Mouse (Mus musculus): Measurements from ENCODE around the gene Naa80. TPM values are rescaled to one million over a fixed set of nuclear protein-coding genes. Genes with fewer than 3 reads are reported as not detected.
A peak's percentile ranks its signal among the peaks of the same experiment; 100 is the strongest.

The Naa80 gene
- total and polyA plus RNA-seq, 2 experiments from 2014 or later, result 14.5 to 58.8 TPM

- no peak overlapping the region for H3K4me3 ChIP-seq (ENCODE audit: low read depth, low read length)
- no peak for ATAC-seq (ENCODE audit: insufficient read depth, low read depth)
- H3K9ac ChIP-seq (replicated peaks; ENCODE audit: low read depth, low read length), result no peak overlapping the region
- 70% methylated on average over 4 of the region's 4 CpGs for WGBS
- no peaks in the 10 kb centered on the region for H3K9me3 ChIP-seq (replicated peaks; ENCODE audit: control insufficient read depth, low read length)
- peak overlapping the region; percentile 83 for H3K27ac ChIP-seq (ENCODE audit: low read depth)
- no peak overlapping the region for H3K4me2 ChIP-seq (ENCODE audit: low read depth, low read length)
- H3K4me1 ChIP-seq (ENCODE audit: control insufficient read depth, insufficient read depth), result peaks cover 49% of the 10 kb centered on the region
- TF ChIP-seq CTCF (IDR thresholded peaks at IDR 0.05; ENCODE audit: low read depth) (no peak), EP300 (IDR thresholded peaks at IDR 0.05; ENCODE audit: low read depth) (no peak)
- DNase-seq (ENCODE audit: low spot score), result no peak
- peaks cover 9% of the 10 kb centered on the region for H3K36me3 ChIP-seq (replicated peaks; ENCODE audit: control insufficient read depth, insufficient read depth, low read length)
- no peaks in the 10 kb centered on the region for H3K27me3 ChIP-seq (ENCODE audit: control insufficient read depth, insufficient read depth, low read length)
These were observed 30.7 kb downstream of the Naa80 start for GRCm38 (mm10) chr9:107609433-107609830.

GRCm38 (mm10) chr9:107611456-107612190 is 32.9 kb downstream of the Naa80 start:
- H3K27ac ChIP-seq (ENCODE audit: low read depth), result peak overlapping the region; percentile 90

DNA sequence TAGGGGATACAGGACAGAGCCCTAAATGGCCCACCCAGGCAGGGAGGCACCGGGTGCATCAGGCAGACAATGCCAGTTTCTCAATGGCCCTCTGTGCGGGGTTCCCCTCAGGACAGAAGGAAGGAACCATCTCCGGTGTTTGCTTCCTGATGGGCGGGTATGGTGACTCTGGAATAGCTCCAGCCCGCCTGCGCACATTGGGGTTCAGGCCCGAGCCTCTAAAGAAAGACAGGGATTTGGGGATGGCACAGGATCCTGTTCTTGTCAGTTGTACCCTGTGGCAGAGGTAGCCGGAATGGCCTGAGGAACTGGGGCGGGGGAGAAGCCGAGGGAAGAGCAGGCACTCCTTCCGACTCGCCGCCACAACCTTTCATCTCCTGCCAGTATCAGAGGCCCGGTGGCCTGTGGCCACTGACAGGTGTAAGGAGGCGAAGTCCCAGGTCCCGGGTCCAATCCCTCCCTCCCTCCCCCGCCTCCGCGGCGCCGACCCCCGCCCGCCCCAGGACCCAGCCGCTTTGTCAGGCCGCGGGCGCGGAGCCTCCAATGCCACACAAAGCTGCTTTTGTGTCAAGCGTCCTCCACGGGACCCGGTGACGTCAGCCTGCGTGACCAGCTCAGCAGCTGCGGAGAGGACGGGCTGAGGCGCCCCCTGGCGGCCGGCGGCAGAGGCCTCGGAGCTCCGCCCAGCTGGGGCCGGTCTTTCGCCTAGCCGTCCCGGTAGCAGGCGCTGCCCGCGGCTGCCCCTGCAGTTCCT is 33.7 kb downstream of the Naa80 start:
- Histone ChIP-seq H3K36me3 (replicated peaks; ENCODE audit: control insufficient read depth, insufficient read depth, low read length) (peaks cover 37% of the 10 kb centered on the region), H3K4me2 (ENCODE audit: low read depth, low read length) (peak overlapping the region; percentile 65), H3K4me3 (ENCODE audit: low read depth, low read length) (peak overlapping the region; percentile 33), H3K9me3 (replicated peaks; ENCODE audit: control insufficient read depth, low read length) (no peaks in the 10 kb centered on the region), H3K27ac (ENCODE audit: low read depth) (peak overlapping the region; percentile 90), H3K9ac (replicated peaks; ENCODE audit: low read depth, low read length) (peak overlapping the region; percentile 58), H3K27me3 (ENCODE audit: control insufficient read depth, insufficient read depth, low read length) (no peaks in the 10 kb centered on the region), H3K4me1 (ENCODE audit: control insufficient read depth, insufficient read depth) (peaks cover 41% of the 10 kb centered on the region)
- TF ChIP-seq EP300 (IDR thresholded peaks at IDR 0.05; ENCODE audit: low read depth), result peak; percentile 94
- TF ChIP-seq CTCF (IDR thresholded peaks at IDR 0.05; ENCODE audit: low read depth), result peak; percentile 96
- WGBS, result 5% methylated on average over 40 of the region's 48 CpGs
- ATAC-seq (ENCODE audit: insufficient read depth, low read depth) (peak; percentile 88), DNase-seq (ENCODE audit: low spot score) (peak; percentile 96)

More at GRCm38 (mm10) chr9:107611456-107612190, 32.9 kb downstream of the Naa80 start:
- no peak for TF ChIP-seq EP300 (IDR thresholded peaks at IDR 0.05; ENCODE audit: low read depth)
- no peak for TF ChIP-seq CTCF (IDR thresholded peaks at IDR 0.05; ENCODE audit: low read depth)
- Histone ChIP-seq H3K9me3 (replicated peaks; ENCODE audit: control insufficient read depth, low read length) (no peaks in the 10 kb centered on the region), H3K4me2 (ENCODE audit: low read depth, low read length) (peak overlapping the region; percentile 65; the same call in 1 of the 2 replicates), H3K36me3 (replicated peaks; ENCODE audit: control insufficient read depth, insufficient read depth, low read length) (peaks cover 31% of the 10 kb centered on the region), H3K27me3 (ENCODE audit: control insufficient read depth, insufficient read depth, low read length) (no peaks in the 10 kb centered on the region), H3K9ac (replicated peaks; ENCODE audit: low read depth, low read length) (peak overlapping the region; percentile 58), H3K4me3 (ENCODE audit: low read depth, low read length) (peak overlapping the region; percentile 33; the same call in 1 of the 2 replicates), H3K4me1 (ENCODE audit: control insufficient read depth, insufficient read depth) (peaks cover 49% of the 10 kb centered on the region)
- 39% methylated on average over 6 of the region's 6 CpGs for WGBS
- no peak for ATAC-seq (ENCODE audit: insufficient read depth, low read depth)
- no peak for DNase-seq (ENCODE audit: low spot score)

- Histone ChIP-seq H3K9me3 (replicated peaks; ENCODE audit: control insufficient read depth, low read length) (no peaks in the 10 kb centered on the region), H3K4me2 (ENCODE audit: low read depth, low read length) (peak overlapping the region; percentile 65), H3K36me3 (replicated peaks; ENCODE audit: control insufficient read depth, insufficient read depth, low read length) (peaks cover 42% of the 10 kb centered on the region), H3K27ac (ENCODE audit: low read depth) (peak overlapping the region; percentile 90), H3K9ac (replicated peaks; ENCODE audit: low read depth, low read length) (0 out of 2 replicates have a peak overlapping the region, but pooled peaks have one; percentile 1), H3K27me3 (ENCODE audit: control insufficient read depth, insufficient read depth, low read length) (no peaks in the 10 kb centered on the region), H3K4me1 (ENCODE audit: control insufficient read depth, insufficient read depth) (peaks cover 39% of the 10 kb centered on the region), H3K4me3 (ENCODE audit: low read depth, low read length) (peak overlapping the region; percentile 33; the same call in 1 of the 2 replicates)
- peak; percentile 76 for DNase-seq (ENCODE audit: low spot score)
- 5% methylated on average over 12 of the region's 12 CpGs for WGBS
- peak; percentile 27 for ATAC-seq (ENCODE audit: insufficient read depth, low read depth)
- peak; percentile 7; the same call in 1 of the 2 replicates for TF ChIP-seq EP300 (IDR thresholded peaks at IDR 0.05; ENCODE audit: low read depth)
- TF ChIP-seq CTCF (IDR thresholded peaks at IDR 0.05; ENCODE audit: low read depth), result peak; percentile 35
These were observed 34.4 kb downstream of the Naa80 start for GRCm38 (mm10) chr9:107612945-107613569.

DNA sequence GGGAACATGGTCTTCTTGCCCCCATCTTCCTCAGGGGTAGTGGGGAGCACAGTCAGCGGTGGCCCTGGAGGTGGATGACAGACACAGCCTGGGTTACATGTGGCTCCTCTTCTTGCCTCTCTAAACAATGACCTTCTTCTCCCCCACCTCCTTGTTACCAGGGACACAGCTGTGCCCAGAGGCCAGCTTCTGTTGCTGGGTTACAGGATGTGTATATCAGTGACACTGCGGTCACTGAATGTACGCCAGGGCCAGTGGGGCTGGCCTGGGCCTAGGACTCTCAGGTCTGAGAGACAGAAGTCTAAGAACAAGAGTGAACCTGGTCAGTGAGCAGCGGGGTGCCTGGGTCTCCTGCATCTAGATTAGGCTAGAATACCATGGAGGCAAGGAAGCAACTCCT is 36.3 kb downstream of the Naa80 start:
- Histone ChIP-seq H3K4me2 (ENCODE audit: low read depth, low read length) (no peak overlapping the region), H3K9me3 (replicated peaks; ENCODE audit: control insufficient read depth, low read length) (no peaks in the 10 kb centered on the region), H3K27ac (ENCODE audit: low read depth) (no peak overlapping the region; the same call in 1 of the 2 replicates), H3K4me3 (ENCODE audit: low read depth, low read length) (no peak overlapping the region), H3K9ac (replicated peaks; ENCODE audit: low read depth, low read length) (0 out of 2 replicates have a peak overlapping the region, but pooled peaks have one; percentile 21), H3K27me3 (ENCODE audit: control insufficient read depth, insufficient read depth, low read length) (no peaks in the 10 kb centered on the region), H3K36me3 (replicated peaks; ENCODE audit: control insufficient read depth, insufficient read depth, low read length) (peaks cover 49% of the 10 kb centered on the region), H3K4me1 (ENCODE audit: control insufficient read depth, insufficient read depth) (peaks cover 42% of the 10 kb centered on the region)
- TF ChIP-seq CTCF (IDR thresholded peaks at IDR 0.05; ENCODE audit: low read depth) (no peak), EP300 (IDR thresholded peaks at IDR 0.05; ENCODE audit: low read depth) (no peak)
- DNase-seq (ENCODE audit: low spot score), result no peak
- WGBS, result 53% methylated on average over 4 of the region's 4 CpGs
- no peak for ATAC-seq (ENCODE audit: insufficient read depth, low read depth)

Data from heart, postnatal 0 days (tissue).